Mouse (Mus musculus) stomach, postnatal 0 days (tissue): ENCODE measurements around the gene E4f1. TPM values are rescaled to one million over a fixed set of nuclear protein-coding genes. Genes with fewer than 3 reads are reported as not detected.

Experiments used
- ATAC-seq: fragments of 200-750 bp; cut with Nextera tagmentation; 2 replicates; pipeline ENCODE4 v1.8.0; 2017; ENCODE audit not compliant: low FRiP score, low TSS enrichment
- DNase-seq: peaks from one replicate; pipeline ENCODE4 v3.0.0-alpha.2; 2016; ENCODE audit warnings: low spot score
- H3K27ac ChIP-seq: fragments of 300-500 bp; sonication (generic); replicated peaks from 2 replicates; pipeline ENCODE4 v1.5.1; 2014; ENCODE audit warnings: mild to moderate bottlenecking, control low read depth
- H3K27me3 ChIP-seq: fragments of 300-500 bp; sonication (generic); 2 replicates; pipeline ENCODE4 v1.6.1; 2014; ENCODE audit warnings: low read length; ENCODE audit not compliant: control insufficient read depth, insufficient read depth
- H3K36me3 ChIP-seq: fragments of 300-500 bp; sonication (generic); 2 replicates; pipeline ENCODE4 v1.6.1; 2014; ENCODE audit warnings: low read length, mixed read lengths; ENCODE audit not compliant: control insufficient read depth, insufficient read depth
- H3K4me1 ChIP-seq: fragments of 300-500 bp; sonication (generic); replicated peaks from 2 replicates; pipeline ENCODE4 v1.6.1; 2014; ENCODE audit warnings: antibody characterized with exemption; ENCODE audit not compliant: control insufficient read depth, insufficient read depth
- H3K4me2 ChIP-seq: fragments of 300-500 bp; sonication (generic); replicated peaks from 2 replicates; pipeline ENCODE4 v1.6.1; 2014; ENCODE audit warnings: low read depth, mild to moderate bottlenecking, control low read depth, moderate library complexity
- H3K4me3 ChIP-seq: fragments of 300-500 bp; sonication (generic); 2 replicates; pipeline ENCODE4 v1.5.1; 2014; ENCODE audit warnings: low read depth, low read length, control low read depth
- H3K9ac ChIP-seq: fragments of 300-500 bp; sonication (generic); 2 replicates; pipeline ENCODE4 v1.6.1; 2014; ENCODE audit warnings: mild to moderate bottlenecking, low read length, control low read depth, mixed read lengths
- H3K9me3 ChIP-seq: fragments of 300-500 bp; sonication (generic); 2 replicates; pipeline ENCODE4 v1.6.1; 2016; ENCODE audit warnings: low read length; ENCODE audit not compliant: control insufficient read depth
- CTCF ChIP-seq: IDR thresholded peaks from 2 replicates; pipeline ENCODE4 v1.5.1; 2016; ENCODE audit warnings: antibody characterized with exemption, low read depth, mild to moderate bottlenecking, moderate library complexity
- EP300 ChIP-seq: optimal IDR thresholded peaks from 2 replicates; pipeline ENCODE3; 2016; ENCODE audit warnings: antibody characterized with exemption
- WGBS: fragments of 180-500 bp; shearing (Covaris S2); extraction: QIAGEN DNeasy Blood & Tissue Kit; methylation state at CpG from one replicate; pipeline ENCODE4 v1.1.7; 2014; 5-methylcytosine and 5-hydroxymethylcytosine counted together
- polyA plus RNA-seq: library from polyadenylated mRNA; unstranded; fragments of >200 nt; fragmentation: Nextera tagmentation; extraction: Ambion mirVana; gene quantifications from 2 replicates; pipeline ENCODE4 v1.2.1, GENCODE M21; 2015

E4f1 gene
- polyA plus RNA-seq, 1 experiment from 2014 or later: 12.0 TPM

DNA sequence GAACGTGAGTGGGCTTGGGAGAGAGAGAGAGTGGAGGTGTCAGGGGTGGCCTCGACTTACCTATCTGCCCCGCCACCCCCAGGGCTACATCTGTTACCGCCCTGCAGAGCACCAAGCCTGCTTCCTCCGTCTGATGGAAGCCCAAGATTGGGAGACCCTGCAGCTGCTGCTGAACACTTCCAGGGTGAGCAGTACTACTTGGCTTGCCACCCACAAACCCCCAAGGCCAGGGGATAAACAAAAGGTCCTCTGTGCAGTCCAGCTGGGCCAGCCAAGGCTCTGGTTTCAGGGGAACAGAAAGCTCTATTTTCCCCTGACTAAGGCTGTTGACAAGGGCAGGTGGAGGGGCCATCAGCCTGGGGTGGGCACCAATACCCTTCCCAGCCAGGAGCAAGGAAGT, 4.4 kb upstream of the E4f1 start:
- Histone ChIP-seq H3K4me2 (no peak overlapping the region), H3K27me3 (no peaks in the 10 kb centered on the region), H3K9me3 (no peaks in the 10 kb centered on the region), H3K4me1 (peaks cover 11% of the 10 kb centered on the region; the same call in 1 of the 2 replicates), H3K27ac (no peak overlapping the region; the same call in 1 of the 2 replicates), H3K4me3 (no peak overlapping the region), H3K9ac (no peak overlapping the region), H3K36me3 (peaks cover 23% of the 10 kb centered on the region)
- 81% methylated on average over 5 of the region's 5 CpGs for WGBS
- DNase-seq (no peak), ATAC-seq (no peak)
- no peak for TF ChIP-seq EP300
- no peak for TF ChIP-seq CTCF

DNA sequence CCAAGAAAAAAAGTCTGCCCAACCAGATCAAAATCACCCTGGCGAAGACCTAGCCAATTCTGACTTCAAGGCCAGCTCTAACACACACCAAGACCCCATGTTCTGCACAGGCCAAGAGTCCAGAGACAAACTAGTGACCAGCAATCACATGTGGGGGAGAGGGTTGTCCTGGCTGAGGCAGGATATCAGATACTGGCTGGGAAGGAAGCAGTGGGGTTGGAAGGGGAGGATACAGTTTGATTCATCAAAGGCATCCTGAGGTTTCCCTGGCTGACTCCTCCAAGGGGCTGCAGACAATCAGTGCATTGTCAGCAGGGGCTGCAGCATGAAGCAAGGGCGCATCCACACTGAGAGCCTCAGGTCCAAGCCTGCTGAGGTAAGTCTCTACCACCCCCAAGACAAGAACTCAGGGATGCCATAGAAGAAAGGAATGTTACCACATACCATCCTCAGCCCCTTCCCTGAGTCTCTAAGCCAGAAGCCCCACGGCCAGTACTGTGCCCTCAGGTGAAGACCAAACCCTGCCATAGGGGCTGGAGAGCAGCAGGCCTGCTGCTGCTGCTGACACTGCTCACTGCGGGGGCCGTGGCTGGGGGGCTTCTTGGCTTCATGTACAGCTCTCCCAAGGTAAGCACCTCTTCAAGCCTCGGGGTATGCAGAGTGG, 3.6 kb upstream of the E4f1 start, which contains the start of gene Bricd5:
TSS of gene Bricd5 (plus strand) at position 273 of the 664 bp plus-strand sequence.
- Histone ChIP-seq H3K4me3 (no peak within 1 kb of the TSS), H3K27ac (peak within 1 kb of the TSS; percentile 75)

DNA sequence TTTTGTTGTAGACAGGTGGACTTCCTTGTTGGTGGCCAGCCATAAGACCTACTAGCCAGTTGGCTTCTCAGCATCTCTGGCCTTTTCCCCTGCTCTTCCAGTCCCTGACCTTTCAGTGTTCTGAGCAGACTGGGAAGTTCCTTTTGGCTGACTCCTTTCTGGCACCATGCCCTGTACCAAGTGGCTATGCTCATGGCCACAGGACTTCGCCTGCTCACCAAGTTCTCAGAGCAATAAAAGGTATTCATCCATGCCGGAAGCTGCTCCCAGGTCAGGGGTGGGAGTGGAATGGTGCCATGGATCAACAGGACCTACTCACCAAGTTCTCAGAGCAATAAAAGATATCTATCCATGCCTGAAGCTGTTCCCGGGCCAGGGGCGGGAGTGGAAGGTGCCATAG, 2.4 kb upstream of the E4f1 start:
- TF ChIP-seq EP300 (no peak), CTCF (no peak)
- DNase-seq (peak; percentile 74), ATAC-seq (no peak)
- no peak overlapping the region for H3K9ac ChIP-seq
- no peaks in the 10 kb centered on the region for H3K9me3 ChIP-seq
- 54% methylated on average over 4 of the region's 4 CpGs for WGBS
- H3K27ac ChIP-seq: peak overlapping the region; percentile 75
- H3K4me1 ChIP-seq: 0 out of 2 replicates have a peak, but pooled peaks cover 6% of the 10 kb centered on the region
- H3K4me2 ChIP-seq: 0 out of 2 replicates have a peak overlapping the region, but pooled peaks have one; percentile 8
- H3K27me3 ChIP-seq: no peaks in the 10 kb centered on the region
- no peak overlapping the region for H3K4me3 ChIP-seq
- peaks cover 23% of the 10 kb centered on the region for H3K36me3 ChIP-seq

More for the DNA sequence above, 3.6 kb upstream of the E4f1 start, which contains the start of gene Bricd5:
- Histone ChIP-seq H3K4me1 (peaks cover 11% of the 10 kb centered on the region; the same call in 1 of the 2 replicates), H3K27me3 (no peaks in the 10 kb centered on the region), H3K9me3 (no peaks in the 10 kb centered on the region), H3K9ac (no peak within 1 kb of the TSS), H3K36me3 (peaks cover 23% of the 10 kb centered on the region), H3K4me2 (0 out of 2 replicates have a peak within 1 kb of the TSS, but pooled peaks have one; percentile 8)
- no peak for ATAC-seq
- TF ChIP-seq CTCF (no peak), EP300 (no peak)
- no peak for DNase-seq
- 83% methylated on average over 6 of the region's 6 CpGs for WGBS

DNA sequence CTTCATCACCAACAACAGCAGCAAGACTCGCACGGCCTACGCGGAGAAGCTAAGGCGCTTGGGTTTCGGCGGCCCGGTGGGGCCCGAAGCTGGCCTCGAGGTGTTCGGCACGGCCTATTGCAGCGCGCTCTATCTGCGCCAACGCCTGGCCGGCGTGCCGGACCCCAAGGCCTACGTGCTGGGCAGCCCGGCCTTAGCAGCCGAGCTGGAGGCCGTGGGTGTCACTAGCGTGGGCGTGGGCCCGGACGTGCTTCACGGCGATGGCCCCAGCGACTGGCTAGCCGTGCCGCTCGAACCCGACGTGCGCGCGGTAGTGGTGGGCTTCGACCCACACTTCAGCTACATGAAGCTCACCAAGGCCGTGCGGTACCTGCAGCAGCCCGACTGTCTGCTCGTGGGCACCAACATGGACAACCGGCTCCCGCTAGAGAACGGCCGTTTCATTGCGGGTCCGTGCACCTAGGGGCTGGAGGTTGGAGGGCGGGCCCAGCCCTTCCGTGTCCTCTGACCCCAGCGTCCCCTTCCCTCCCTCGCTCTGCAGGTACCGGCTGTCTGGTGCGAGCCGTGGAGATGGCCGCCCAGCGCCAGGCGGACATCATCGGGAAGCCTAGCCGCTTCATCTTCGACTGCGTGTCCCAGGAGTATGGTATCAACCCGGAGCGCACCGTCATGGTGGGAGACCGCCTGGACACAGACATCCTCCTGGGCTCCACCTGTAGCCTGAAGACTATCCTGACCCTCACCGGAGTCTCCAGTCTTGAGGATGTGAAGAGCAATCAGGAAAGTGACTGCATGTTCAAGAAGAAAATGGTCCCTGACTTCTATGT, 801 bp upstream of the E4f1 start:
- Histone ChIP-seq H3K9ac (peak overlapping the region; percentile 87), H3K4me3 (peak overlapping the region; percentile 78), H3K4me1 (0 out of 2 replicates have a peak, but pooled peaks cover 6% of the 10 kb centered on the region), H3K36me3 (peaks cover 12% of the 10 kb centered on the region; the same call in 1 of the 2 replicates), H3K9me3 (no peaks in the 10 kb centered on the region), H3K27me3 (no peaks in the 10 kb centered on the region), H3K4me2 (peak overlapping the region; percentile 97), H3K27ac (peak overlapping the region; percentile 89)
- TF ChIP-seq CTCF (no peak; the same call in 1 of the 2 replicates), EP300 (no peak)
- DNase-seq (peak; percentile 56), ATAC-seq (no peak; the same call in 1 of the 2 replicates)
- 1% methylated on average over 66 of the region's 68 CpGs for WGBS

DNA sequence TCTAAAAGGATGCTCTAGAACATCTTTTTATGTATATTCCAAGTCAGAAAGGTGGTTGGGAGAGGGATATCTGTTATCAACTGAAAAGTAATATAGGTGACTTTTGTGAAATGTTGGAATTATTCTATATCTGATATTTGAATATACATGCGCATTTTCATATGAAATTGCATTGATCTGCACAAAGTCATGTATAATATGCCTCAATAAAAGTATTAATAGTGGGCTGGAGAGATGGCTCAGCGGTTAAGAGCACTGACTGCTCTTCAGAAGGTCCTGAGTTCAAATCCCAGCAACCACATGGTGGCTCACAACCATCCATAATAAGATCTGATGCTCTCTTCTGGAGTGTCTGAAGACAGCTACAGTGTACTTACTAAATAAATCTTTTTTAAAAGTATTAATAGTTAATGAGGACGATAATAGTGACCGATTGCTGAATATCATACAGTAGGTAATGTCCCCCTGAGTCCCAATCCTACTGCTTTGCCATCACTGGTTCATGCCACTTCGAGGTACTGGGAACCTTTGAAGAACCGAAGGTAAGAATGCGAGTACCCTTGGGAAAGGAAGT, 690 bp downstream of the E4f1 start:
- peak overlapping the region; percentile 87; the same call in 1 of the 2 replicates for H3K9ac ChIP-seq
- H3K4me3 ChIP-seq: peak overlapping the region; percentile 78
- TF ChIP-seq CTCF (no peak), EP300 (no peak)
- H3K27ac ChIP-seq: peak overlapping the region; percentile 75
- WGBS: 15% methylated on average over 7 of the region's 7 CpGs
- H3K36me3 ChIP-seq: 0 out of 2 replicates have a peak, but pooled peaks cover 4% of the 10 kb centered on the region
- H3K27me3 ChIP-seq: no peaks in the 10 kb centered on the region
- H3K4me1 ChIP-seq: 0 out of 2 replicates have a peak, but pooled peaks cover 6% of the 10 kb centered on the region
- DNase-seq (no peak), ATAC-seq (no peak)
- H3K4me2 ChIP-seq: peak overlapping the region; percentile 97
- H3K9me3 ChIP-seq: no peaks in the 10 kb centered on the region
